ENCODE assay signal across 18 mouse cellular contexts in genomic region chr12:5025226-5025861, GRCm38 (mm10).
DNase-seq lines count a peak whose midpoint lies in the region; ATAC-seq lines count a peak whose summit lies in the region.
"Had no signal": no experiment of that assay in that cellular context is flagged by ENCODE, and none has a peak within 500 bp of the region (broad histone marks: within the 10 kb centered on the region; RNA-seq: fewer than 3 reads in every experiment).

No protein-coding gene starts in this region.

- ATAC-seq in hindbrain, embryonic 14.5 days (ENCODE audit: low FRiP score): peak; percentile 59; the same call in 1 of the 2 replicates
- no peak for ATAC-seq in hindbrain, embryonic 12.5 days (ENCODE audit: low FRiP score)
- peak; percentile 50; the same call in 1 of the 2 replicates for ATAC-seq in neural tube, embryonic 13.5 days (ENCODE audit: low read depth)
- peak; percentile 34 for ATAC-seq in hindbrain, embryonic 16.5 days
- ATAC-seq: CD4-positive, CD25-positive, alpha-beta regulatory T cell, adult 4 months; midbrain, embryonic 16.5 days had no signal

- peak overlapping the region; percentile 66; the same call in 1 of the 2 replicates for H3K27ac ChIP-seq in hindbrain, embryonic 14.5 days
- H3K27ac ChIP-seq in hindbrain, embryonic 12.5 days: no peak overlapping the region
- H3K27ac ChIP-seq in neural tube, embryonic 13.5 days (replicated peaks): peak overlapping the region; percentile 47; the same call in 1 of the 2 replicates
- no peak overlapping the region for H3K27ac ChIP-seq in hindbrain, embryonic 16.5 days (ENCODE audit: low read depth, low read length)
- H3K27ac ChIP-seq: embryonic facial prominence, embryonic 15.5 days; lung, embryonic 15.5 days had no signal

- no peak overlapping the region for H3K4me3 ChIP-seq in hindbrain, embryonic 14.5 days (replicated peaks; ENCODE audit: low read length)
- H3K4me3 ChIP-seq in hindbrain, embryonic 12.5 days: no peak overlapping the region
- no peak overlapping the region for H3K4me3 ChIP-seq in neural tube, embryonic 13.5 days
- no peak overlapping the region for H3K4me3 ChIP-seq in hindbrain, embryonic 16.5 days (ENCODE audit: low read length)
- H3K4me3 ChIP-seq: embryonic facial prominence, embryonic 15.5 days; lung, embryonic 15.5 days had no signal

- no peaks in the 10 kb centered on the region for H3K9me3 ChIP-seq in hindbrain, embryonic 14.5 days (ENCODE audit: control insufficient read depth, low read length)
- no peaks in the 10 kb centered on the region for H3K9me3 ChIP-seq in hindbrain, embryonic 12.5 days (replicated peaks)
- no peaks in the 10 kb centered on the region for H3K9me3 ChIP-seq in neural tube, embryonic 13.5 days
- no peaks in the 10 kb centered on the region for H3K9me3 ChIP-seq in hindbrain, embryonic 16.5 days (ENCODE audit: control insufficient read depth, low read length)
- H3K9me3 ChIP-seq: embryonic facial prominence, embryonic 15.5 days; lung, embryonic 15.5 days had no signal

- no peaks in the 10 kb centered on the region for H3K4me1 ChIP-seq in hindbrain, embryonic 14.5 days (replicated peaks; ENCODE audit: control insufficient read depth, insufficient read depth, low read length)
- H3K4me1 ChIP-seq in hindbrain, embryonic 12.5 days: no peaks in the 10 kb centered on the region
- H3K4me1 ChIP-seq in neural tube, embryonic 13.5 days (replicated peaks): no peaks in the 10 kb centered on the region
- H3K4me1 ChIP-seq in hindbrain, embryonic 16.5 days (ENCODE audit: control insufficient read depth, insufficient read depth, low read depth, low read length): no peaks in the 10 kb centered on the region
- H3K4me1 ChIP-seq: embryonic facial prominence, embryonic 15.5 days; lung, embryonic 15.5 days had no signal

- H3K27me3 ChIP-seq in hindbrain, embryonic 14.5 days (ENCODE audit: control insufficient read depth, insufficient read depth, low read length): no peaks in the 10 kb centered on the region
- no peaks in the 10 kb centered on the region for H3K27me3 ChIP-seq in hindbrain, embryonic 12.5 days
- no peaks in the 10 kb centered on the region for H3K27me3 ChIP-seq in neural tube, embryonic 13.5 days
- no peaks in the 10 kb centered on the region for H3K27me3 ChIP-seq in hindbrain, embryonic 16.5 days (replicated peaks; ENCODE audit: control insufficient read depth, insufficient read depth, low read length)
- H3K27me3 ChIP-seq: embryonic facial prominence, embryonic 15.5 days; lung, embryonic 15.5 days had no signal

- no peak overlapping the region for H3K4me2 ChIP-seq in hindbrain, embryonic 14.5 days (replicated peaks)
- H3K4me2 ChIP-seq in hindbrain, embryonic 12.5 days (replicated peaks): no peak overlapping the region
- no peak overlapping the region for H3K4me2 ChIP-seq in neural tube, embryonic 13.5 days
- H3K4me2 ChIP-seq in hindbrain, embryonic 16.5 days (ENCODE audit: low read length): no peak overlapping the region
- H3K4me2 ChIP-seq: embryonic facial prominence, embryonic 15.5 days; liver, embryonic 11.5 days; lung, embryonic 15.5 days had no signal

- peaks cover 36% of the 10 kb centered on the region for H3K36me3 ChIP-seq in hindbrain, embryonic 14.5 days (replicated peaks; ENCODE audit: control insufficient read depth, insufficient read depth)
- H3K36me3 ChIP-seq in hindbrain, embryonic 12.5 days: peaks cover 20% of the 10 kb centered on the region
- H3K36me3 ChIP-seq in neural tube, embryonic 13.5 days: peaks cover 22% of the 10 kb centered on the region
- no peaks in the 10 kb centered on the region; the same call in none of the 2 replicates for H3K36me3 ChIP-seq in hindbrain, embryonic 16.5 days (ENCODE audit: control insufficient read depth, insufficient read depth, low read length)

- no peak for DNase-seq in hindbrain, embryonic 14.5 days (ENCODE audit: low spot score)
- DNase-seq in neural tube, embryonic 10.5 days (ENCODE audit: extremely low spot score, low spot score): no peak
- peak; percentile 18 for DNase-seq in telencephalon, adult 2 months (ENCODE audit: low read depth, low spot score)
- DNase-seq in thymus, postnatal 14 days: no peak
- DNase-seq: adrenal gland, adult 2 months; cerebellum, adult 2 months; heart, adult 11 months; kidney, adult 8-10 months; kidney, postnatal 4 days; left cerebral cortex, postnatal 4 days had no signal

- no peak overlapping the region for H3K9ac ChIP-seq in hindbrain, embryonic 14.5 days
- no peak overlapping the region for H3K9ac ChIP-seq in hindbrain, embryonic 12.5 days
- no peak overlapping the region for H3K9ac ChIP-seq in neural tube, embryonic 13.5 days
- no peak overlapping the region for H3K9ac ChIP-seq in hindbrain, embryonic 16.5 days (ENCODE audit: low read depth, low read length)
- H3K9ac ChIP-seq: embryonic facial prominence, embryonic 15.5 days; lung, embryonic 15.5 days had no signal

- 71% methylated on average over 10 of the region's 10 CpGs for WGBS in hindbrain, embryonic 14.5 days
- WGBS in hindbrain, embryonic 12.5 days: 90% methylated on average over 10 of the region's 10 CpGs
- 74% methylated on average over 10 of the region's 10 CpGs for WGBS in neural tube, embryonic 13.5 days
- 68% methylated on average over 10 of the region's 10 CpGs for WGBS in hindbrain, embryonic 16.5 days

Comparison
In these comparisons a context has a peak if more than half of its experiments do, and no peak if none do; other contexts are left out.
1. H3K27ac ChIP-seq: peak in hindbrain, embryonic 14.5 days (single experiment) and neural tube, embryonic 13.5 days (single experiment); none in hindbrain, embryonic 12.5 days (single experiment) and hindbrain, embryonic 16.5 days (single experiment).